Mouse (Mus musculus) G1E (cell line): ENCODE data around the gene Rgs7. TPM values are rescaled to one million over a fixed set of nuclear protein-coding genes. Genes with fewer than 3 reads are reported as not detected.

Experiments
- ATAC-seq: 2 replicates; pipeline ENCODE4 v1.8.0; 2016; ENCODE audit warnings: mild to moderate bottlenecking; ENCODE audit not compliant: insufficient number of reproducible peaks, poor library complexity, low FRiP score, severe bottlenecking; ENCODE audit errors: extremely low read depth
- DNase-seq: peaks from one replicate; pipeline ENCODE4 v3.0.0; 2012; ENCODE audit warnings: low spot score
- H3K27me3 ChIP-seq: 2 replicates; pipeline ENCODE4 v1.6.1; 2012; ENCODE audit warnings: mild to moderate bottlenecking, low read length, inconsistent platforms; ENCODE audit not compliant: insufficient read depth
- H3K36me3 ChIP-seq: replicated peaks from 2 replicates; pipeline ENCODE3; 2012; ENCODE audit warnings: mild to moderate bottlenecking, inconsistent platforms
- H3K4me1 ChIP-seq: 2 replicates; pipeline ENCODE4 v1.6.1; 2012; ENCODE audit warnings: low read depth, low read length, inconsistent platforms, mixed read lengths; ENCODE audit not compliant: insufficient read depth
- H3K4me3 ChIP-seq: 2 replicates; pipeline ENCODE4 v1.5.1; 2012; ENCODE audit warnings: low read depth, mild to moderate bottlenecking, inconsistent platforms, low read length, moderate library complexity, mixed read lengths
- H3K9me3 ChIP-seq: replicated peaks from 2 replicates; pipeline ENCODE4 v1.6.1; 2012; ENCODE audit warnings: inconsistent platforms
- CTCF ChIP-seq: IDR thresholded peaks from 2 replicates; pipeline ENCODE4 v1.5.1; 2012; ENCODE audit warnings: low read depth, low read length, inconsistent platforms, mixed read lengths
- GATA1 ChIP-seq: IDR thresholded peaks from 2 replicates; pipeline ENCODE4 v1.6.1; 2012; ENCODE audit warnings: borderline replicate concordance, low read length, inconsistent platforms, mixed read lengths
- GATA2 ChIP-seq: IDR thresholded peaks from 2 replicates; pipeline ENCODE4 v1.6.1; 2012; ENCODE audit warnings: low read depth, low read length, inconsistent platforms, borderline replicate concordance
- POLR2AphosphoS5 ChIP-seq: IDR thresholded peaks from 2 replicates; pipeline ENCODE4 v1.6.1; 2012; ENCODE audit warnings: low read depth, low read length, inconsistent platforms; ENCODE audit not compliant: insufficient replicate concordance
- TAL1 ChIP-seq: conservative IDR thresholded peaks from 2 replicates; pipeline ENCODE4 v1.6.1; 2012; ENCODE audit warnings: low read depth, low read length, inconsistent platforms, mixed read lengths
- polyA plus RNA-seq: library from polyadenylated mRNA; stranded (reverse); fragments of >175 nt; gene quantifications from 2 replicates; pipeline ENCODE4 v1.2.3, GENCODE M21; 2012
- total RNA-seq, 2 experiments: library from RNA; stranded (forward) in 1 of 2; stranded (reverse) in 1 of 2; fragments of 200-1000 nt in 1 of 2; fragments of >200 nt in 1 of 2; fragmentation: Nextera tagmentation in 1 of 2; gene quantifications; 2 replicates each; pipeline ENCODE4 v1.2.3; 2014 to 2017

The Rgs7 gene
- total and polyA plus RNA-seq, 3 experiments: 0.05 TPM; not detected in 2

DNA sequence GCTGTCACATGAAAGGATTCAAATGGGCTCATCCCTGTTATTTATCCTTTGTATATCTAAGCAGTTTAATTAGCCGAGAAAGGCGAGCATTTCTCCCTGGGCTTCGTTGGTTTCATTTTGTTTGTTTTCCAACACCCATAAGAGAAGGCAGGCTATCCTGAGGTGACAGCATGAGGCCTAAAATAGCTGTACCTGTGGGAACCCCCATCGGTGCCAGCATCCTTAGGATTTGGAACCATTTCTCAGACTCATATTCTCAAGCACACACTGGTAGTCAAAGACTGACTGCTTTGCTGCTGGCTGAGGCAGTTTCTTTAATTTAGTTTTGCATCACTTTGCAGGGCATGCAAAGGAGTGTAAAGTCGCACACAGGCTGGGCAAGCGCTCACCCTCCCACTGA, 443.2 kb downstream of the Rgs7 start:
- no peaks in the 10 kb centered on the region for H3K27me3 ChIP-seq
- H3K4me3 ChIP-seq: no peak overlapping the region
- no peak for ATAC-seq
- no peaks in the 10 kb centered on the region for H3K36me3 ChIP-seq
- H3K4me1 ChIP-seq: no peaks in the 10 kb centered on the region
- no peak for DNase-seq
- TF ChIP-seq GATA2: no peak
- TF ChIP-seq CTCF: no peak
- TF ChIP-seq TAL1: no peak
- no peak for TF ChIP-seq GATA1
- TF ChIP-seq POLR2AphosphoS5: no peak
- H3K9me3 ChIP-seq: 0 out of 2 replicates have a peak, but pooled peaks cover 3% of the 10 kb centered on the region

DNA sequence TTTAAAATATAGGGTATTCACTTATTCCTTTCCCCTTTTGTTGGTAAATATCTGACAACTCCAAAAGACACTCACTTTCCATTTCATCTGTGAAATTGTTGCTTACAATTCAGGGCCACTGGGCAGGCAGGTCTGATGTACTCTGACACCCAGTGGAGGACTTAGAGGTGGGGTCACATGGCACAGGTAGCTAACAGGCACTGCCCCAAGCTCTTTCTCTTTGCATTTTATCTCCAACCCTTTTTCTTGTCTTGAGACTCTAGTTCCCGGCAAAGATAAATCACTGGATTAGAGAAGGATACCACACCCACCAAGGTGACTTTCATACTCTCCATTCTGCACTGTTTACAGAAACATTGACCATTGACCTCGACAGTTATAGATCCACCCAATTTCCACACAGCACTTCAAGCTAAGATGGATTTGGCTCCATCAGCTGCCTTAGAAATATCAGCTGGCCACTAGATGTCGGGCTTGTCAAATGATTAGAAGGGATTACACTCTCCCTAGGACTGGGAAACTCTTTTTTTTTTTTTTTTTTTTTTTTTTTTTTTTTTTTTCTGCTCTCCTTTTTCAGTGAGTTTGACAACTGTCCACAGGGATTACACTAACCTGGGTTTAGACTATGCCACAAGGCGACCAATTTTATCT, 451.0 kb downstream of the Rgs7 start:
- Histone ChIP-seq H3K36me3 (no peaks in the 10 kb centered on the region), H3K4me1 (no peaks in the 10 kb centered on the region), H3K9me3 (peaks cover 12% of the 10 kb centered on the region), H3K4me3 (no peak overlapping the region), H3K27me3 (no peaks in the 10 kb centered on the region)
- ATAC-seq (no peak), DNase-seq (no peak)
- TF ChIP-seq GATA2 (no peak), CTCF (no peak), TAL1 (no peak), POLR2AphosphoS5 (no peak), GATA1 (no peak)

- no peak for DNase-seq
- no peaks in the 10 kb centered on the region for H3K4me1 ChIP-seq
- no peak overlapping the region for H3K4me3 ChIP-seq
- H3K9me3 ChIP-seq: peaks cover 15% of the 10 kb centered on the region
- no peak for TF ChIP-seq CTCF
- ATAC-seq: no peak
- no peaks in the 10 kb centered on the region for H3K27me3 ChIP-seq
- no peaks in the 10 kb centered on the region for H3K36me3 ChIP-seq
Measured at GRCm38 (mm10) chr1:175040038-175040437, 452.3 kb downstream of the Rgs7 start.

DNA sequence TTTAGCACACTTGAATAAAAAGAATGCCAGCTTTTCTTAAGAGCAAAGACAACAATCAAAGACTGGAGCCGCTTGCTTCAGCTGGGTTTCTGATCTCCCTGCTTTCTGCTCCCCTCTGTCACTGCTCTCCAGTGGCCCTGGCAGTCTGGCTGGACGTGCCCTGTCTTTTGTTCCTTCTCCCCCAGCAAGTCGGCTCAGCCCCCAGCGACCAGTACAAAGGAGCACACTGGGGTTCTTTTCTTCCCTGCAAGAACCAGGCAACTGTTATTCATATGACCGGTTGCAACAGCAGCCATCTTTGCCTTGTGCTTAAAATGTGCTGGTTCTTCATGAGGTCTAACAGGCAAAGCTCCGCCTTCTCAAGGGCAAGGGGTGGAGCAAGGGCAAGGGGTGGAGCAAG, 452.7 kb downstream of the Rgs7 start:
- Histone ChIP-seq H3K36me3 (no peaks in the 10 kb centered on the region), H3K4me1 (no peaks in the 10 kb centered on the region), H3K27me3 (no peaks in the 10 kb centered on the region), H3K9me3 (peaks cover 15% of the 10 kb centered on the region), H3K4me3 (no peak overlapping the region)
- TF ChIP-seq TAL1 (no peak), POLR2AphosphoS5 (no peak), GATA1 (no peak), GATA2 (no peak), CTCF (no peak)
- DNase-seq (no peak), ATAC-seq (no peak)

DNA sequence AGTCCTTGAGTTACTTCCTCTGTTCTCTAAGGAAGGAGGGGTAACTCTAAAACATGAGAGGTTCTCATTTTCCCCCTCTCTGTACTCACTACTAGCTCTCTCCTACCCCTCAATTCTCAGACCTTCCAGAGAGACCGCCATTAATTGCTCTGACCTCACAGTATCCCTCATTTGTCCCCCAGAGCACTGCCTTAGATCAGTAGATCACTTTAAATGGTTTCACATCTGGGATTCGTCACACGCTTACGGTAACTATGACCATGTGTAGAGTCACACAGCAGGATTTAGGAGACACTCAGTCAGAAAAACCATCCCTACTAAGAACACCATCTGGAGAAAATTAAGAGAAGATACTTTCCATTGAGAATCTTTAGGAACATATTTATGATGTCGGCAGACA, 456.8 kb downstream of the Rgs7 start:
- no peaks in the 10 kb centered on the region for H3K36me3 ChIP-seq
- no peak overlapping the region for H3K4me3 ChIP-seq
- no peaks in the 10 kb centered on the region for H3K27me3 ChIP-seq
- TF ChIP-seq GATA2 (no peak), POLR2AphosphoS5 (no peak), TAL1 (no peak), GATA1 (no peak), CTCF (no peak)
- H3K9me3 ChIP-seq: peaks cover 22% of the 10 kb centered on the region
- no peaks in the 10 kb centered on the region for H3K4me1 ChIP-seq
- DNase-seq: no peak
- no peak for ATAC-seq

- DNase-seq (no peak), ATAC-seq (no peak)
- Histone ChIP-seq H3K4me1 (no peaks in the 10 kb centered on the region), H3K9me3 (peaks cover 23% of the 10 kb centered on the region), H3K27me3 (no peaks in the 10 kb centered on the region), H3K36me3 (no peaks in the 10 kb centered on the region), H3K4me3 (no peak overlapping the region)
- TF ChIP-seq TAL1 (no peak), GATA1 (no peak), POLR2AphosphoS5 (no peak), CTCF (no peak), GATA2 (no peak)
Measured at GRCm38 (mm10) chr1:175032015-175032414, 460.3 kb downstream of the Rgs7 start.

GRCm38 (mm10) chr1:175028716-175029204, 463.5 kb downstream of the Rgs7 start:
- no peak for ATAC-seq

More at GRCm38 (mm10) chr1:175028716-175029204, 463.5 kb downstream of the Rgs7 start:
- no peaks in the 10 kb centered on the region for H3K27me3 ChIP-seq
- no peaks in the 10 kb centered on the region for H3K36me3 ChIP-seq
- H3K9me3 ChIP-seq: peaks cover 16% of the 10 kb centered on the region
- TF ChIP-seq GATA1: no peak
- no peak for TF ChIP-seq TAL1
- TF ChIP-seq POLR2AphosphoS5: no peak
- no peak for TF ChIP-seq GATA2
- no peak for TF ChIP-seq CTCF
- DNase-seq: no peak
- no peak overlapping the region for H3K4me3 ChIP-seq
- H3K4me1 ChIP-seq: no peaks in the 10 kb centered on the region
